Mouse (Mus musculus) lung, adult 10 weeks (tissue): ENCODE results near the gene Lsm11. TPM values are rescaled to one million over a fixed set of nuclear protein-coding genes. Genes with fewer than 3 reads are reported as not detected.

Experiments used
- polyA plus RNA-seq: library from polyadenylated mRNA; stranded (reverse); fragments of 350-450 nt; fragmentation: Illumina TruSeq; extraction: RNeasy Lipid Tissue Mini Kit (QIAGEN cat#74804); gene quantifications from one replicate; pipeline ENCODE4 v1.2.3, GENCODE M21; 2014; ENCODE audit warnings: low read depth, low replicate concordance; ENCODE audit not compliant: insufficient read depth

The Lsm11 gene
- polyA plus RNA-seq, result 1.4 TPM

DNA sequence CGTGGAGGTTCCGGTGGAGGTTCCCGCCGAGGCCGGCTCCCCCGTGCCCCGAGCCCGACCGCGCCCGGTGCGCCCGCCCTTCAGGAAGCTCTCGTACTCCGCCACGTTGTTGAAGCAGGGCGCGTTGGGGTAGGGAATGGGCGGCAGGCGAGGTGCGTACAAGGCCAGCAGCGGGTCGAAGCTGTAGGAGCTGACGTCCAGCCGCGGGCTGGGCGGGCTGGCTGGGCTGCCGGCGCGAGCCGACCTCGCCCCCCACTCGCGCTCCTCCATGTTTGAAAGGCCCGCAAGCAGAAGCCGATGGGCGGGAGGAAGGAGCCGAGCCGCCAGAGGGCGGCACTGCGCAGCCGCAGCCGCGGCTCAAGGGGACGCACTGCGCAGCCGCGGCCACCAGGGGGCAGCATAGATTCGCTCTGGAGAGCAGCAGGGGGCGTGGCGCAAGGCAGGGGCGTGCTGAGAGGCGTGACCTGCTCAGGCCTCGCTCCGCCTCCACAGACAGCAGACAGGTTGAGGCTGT is at the start of gene Lsm11:
Gene Lsm11, minus strand, starts transcription at position 293 of the 514 bp plus-strand sequence.

DNA sequence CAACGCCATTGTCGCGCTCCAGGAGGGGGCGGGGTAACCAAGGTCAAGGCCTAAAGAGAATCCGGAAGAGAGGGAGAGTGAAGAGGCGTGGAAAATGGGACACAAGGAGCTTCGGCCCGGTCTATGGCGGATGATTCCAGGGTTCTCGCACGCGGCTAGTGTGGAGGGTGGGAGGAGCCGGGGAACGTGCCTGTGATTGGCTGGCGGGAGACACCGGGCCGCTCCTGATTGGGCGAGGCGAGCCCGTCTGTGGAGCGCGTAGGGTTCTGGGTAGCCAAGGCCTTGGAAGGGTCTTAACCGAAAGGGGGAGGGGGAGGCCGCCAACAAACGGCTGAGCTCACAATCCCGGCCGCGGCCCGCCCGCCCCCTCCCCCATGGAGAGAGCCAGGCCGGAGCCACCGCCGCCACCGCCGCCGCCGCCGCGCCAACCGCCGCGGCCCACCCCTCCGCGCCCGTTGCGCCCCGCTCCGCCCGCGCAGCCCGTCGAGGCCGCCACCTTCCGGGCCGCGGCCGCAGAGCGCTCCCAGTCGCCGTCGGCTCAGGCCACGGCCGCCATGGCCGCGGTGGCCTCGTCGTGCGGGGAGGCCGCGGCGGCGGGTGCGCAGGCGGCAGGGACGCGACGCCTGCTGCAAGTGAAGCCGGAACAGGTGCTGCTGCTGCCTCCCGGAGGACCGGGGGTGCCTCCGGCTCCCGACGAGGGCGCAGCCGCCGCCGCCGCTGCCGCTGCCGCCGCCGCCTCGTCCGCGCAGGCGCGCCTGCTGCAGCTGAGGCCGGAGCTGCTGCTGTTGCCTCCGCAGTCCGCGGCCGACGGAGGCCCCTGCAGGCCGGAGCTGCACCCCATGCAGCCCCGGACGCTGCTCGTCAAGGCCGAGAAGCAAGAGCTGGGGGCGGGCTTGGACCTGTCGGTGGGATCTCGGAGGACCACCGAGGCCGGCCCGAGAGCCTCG is 35.5 kb upstream of the Lsm11 start, which contains the start of gene Sox30:
Gene Sox30, plus strand, starts transcription at position 365 of the 947 bp plus-strand sequence.

GRCm38 (mm10) chr11:45955127-45955627 is 10.4 kb upstream of the Lsm11 start, which contains the start of gene Thg1l:
TSS of gene Thg1l (minus strand) at chr11:45955494.

Other genes with a start within 250 kb of the Lsm11 start
- 26.7 TPM for gene Clint1, start 92.9 kb downstream of the Lsm11 start, polyA plus RNA-seq
- gene Thg1l, start 10.6 kb upstream of the Lsm11 start, polyA plus RNA-seq, result 5.2 TPM
- not detected for gene Sox30, start 35.4 kb upstream of the Lsm11 start, polyA plus RNA-seq
- 3.4 TPM for gene Gm12166, start 107.4 kb upstream of the Lsm11 start, polyA plus RNA-seq
- 8.2 TPM for gene Adam19, start 111.1 kb upstream of the Lsm11 start, polyA plus RNA-seq
- gene Nipal4, start 221.6 kb upstream of the Lsm11 start, polyA plus RNA-seq, result 0.23 TPM